Mouse (Mus musculus): ENCODE measurements around the gene Cpne7. TPM values are rescaled to one million over a fixed set of nuclear protein-coding genes. Genes with fewer than 3 reads are reported as not detected.

Gene Cpne7
- polyA plus RNA-seq, 1 experiment from 2014 or later, result 2.1 TPM

GRCm38 (mm10) chr8:123112892-123113291, 4.3 kb upstream of the Cpne7 start:
- H3K4me1 ChIP-seq (ENCODE audit: insufficient read depth, low read length), result peaks cover 16% of the 10 kb centered on the region
- no peak overlapping the region for H3K9ac ChIP-seq (replicated peaks; ENCODE audit: low read length)
- no peaks in the 10 kb centered on the region for H3K9me3 ChIP-seq (ENCODE audit: low read length)
- H3K27me3 ChIP-seq (ENCODE audit: insufficient read depth, low read length), result peaks cover 24% of the 10 kb centered on the region
- no peak for ATAC-seq (ENCODE audit: low FRiP score, low TSS enrichment)
- no peak overlapping the region for H3K27ac ChIP-seq (ENCODE audit: low read length)
- no peak overlapping the region for H3K4me3 ChIP-seq (ENCODE audit: low read length)
- 82% methylated on average over 9 of the region's 9 CpGs for WGBS
- no peak overlapping the region for H3K4me2 ChIP-seq (replicated peaks; ENCODE audit: low read depth, low read length)
- H3K36me3 ChIP-seq (ENCODE audit: insufficient read depth, low read length), result no peaks in the 10 kb centered on the region

- no peaks in the 10 kb centered on the region for H3K9me3 ChIP-seq (ENCODE audit: low read length)
- H3K27ac ChIP-seq (ENCODE audit: low read length), result 0 out of 2 replicates have a peak overlapping the region, but pooled peaks have one; percentile 21
- no peak for ATAC-seq (ENCODE audit: low FRiP score, low TSS enrichment)
Measured at GRCm38 (mm10) chr8:123113908-123114469, 3.2 kb upstream of the Cpne7 start.

GRCm38 (mm10) chr8:123114644-123115043, 2.5 kb upstream of the Cpne7 start:
- no peak for ATAC-seq (ENCODE audit: low FRiP score, low TSS enrichment)
- 38% methylated on average over 3 of the region's 3 CpGs for WGBS
- peaks cover 17% of the 10 kb centered on the region for H3K4me1 ChIP-seq (ENCODE audit: insufficient read depth, low read length)
- H3K4me2 ChIP-seq (replicated peaks; ENCODE audit: low read depth, low read length), result no peak overlapping the region
- no peak overlapping the region for H3K27ac ChIP-seq (ENCODE audit: low read length)
- H3K36me3 ChIP-seq (ENCODE audit: insufficient read depth, low read length), result no peaks in the 10 kb centered on the region
- H3K9ac ChIP-seq (replicated peaks; ENCODE audit: low read length), result no peak overlapping the region
- H3K4me3 ChIP-seq (ENCODE audit: low read length), result no peak overlapping the region
- H3K27me3 ChIP-seq (ENCODE audit: insufficient read depth, low read length), result peaks cover 38% of the 10 kb centered on the region
- H3K9me3 ChIP-seq (ENCODE audit: low read length), result no peaks in the 10 kb centered on the region

More at GRCm38 (mm10) chr8:123113908-123114469, 3.2 kb upstream of the Cpne7 start:
- Histone ChIP-seq H3K4me2 (replicated peaks; ENCODE audit: low read depth, low read length) (no peak overlapping the region), H3K36me3 (ENCODE audit: insufficient read depth, low read length) (no peaks in the 10 kb centered on the region), H3K27me3 (ENCODE audit: insufficient read depth, low read length) (peaks cover 34% of the 10 kb centered on the region), H3K9ac (replicated peaks; ENCODE audit: low read length) (no peak overlapping the region), H3K4me1 (ENCODE audit: insufficient read depth, low read length) (peaks cover 17% of the 10 kb centered on the region), H3K4me3 (ENCODE audit: low read length) (no peak overlapping the region)
- 41% methylated on average over 2 of the region's 2 CpGs for WGBS

GRCm38 (mm10) chr8:123117744-123118143, 570 bp downstream of the Cpne7 start:
- H3K4me2 ChIP-seq (replicated peaks; ENCODE audit: low read depth, low read length), result peak overlapping the region; percentile 71
- peak overlapping the region; percentile 48 for H3K9ac ChIP-seq (replicated peaks; ENCODE audit: low read length)
- no peak overlapping the region for H3K27ac ChIP-seq (ENCODE audit: low read length)
- peak overlapping the region; percentile 45 for H3K4me3 ChIP-seq (ENCODE audit: low read length)
- no peaks in the 10 kb centered on the region for H3K9me3 ChIP-seq (ENCODE audit: low read length)
- peaks cover 40% of the 10 kb centered on the region for H3K27me3 ChIP-seq (ENCODE audit: insufficient read depth, low read length)
- WGBS, result 4% methylated on average over 17 of the region's 17 CpGs
- peaks cover 17% of the 10 kb centered on the region for H3K4me1 ChIP-seq (ENCODE audit: insufficient read depth, low read length)
- ATAC-seq (ENCODE audit: low FRiP score, low TSS enrichment), result no peak
- no peaks in the 10 kb centered on the region for H3K36me3 ChIP-seq (ENCODE audit: insufficient read depth, low read length)

DNA sequence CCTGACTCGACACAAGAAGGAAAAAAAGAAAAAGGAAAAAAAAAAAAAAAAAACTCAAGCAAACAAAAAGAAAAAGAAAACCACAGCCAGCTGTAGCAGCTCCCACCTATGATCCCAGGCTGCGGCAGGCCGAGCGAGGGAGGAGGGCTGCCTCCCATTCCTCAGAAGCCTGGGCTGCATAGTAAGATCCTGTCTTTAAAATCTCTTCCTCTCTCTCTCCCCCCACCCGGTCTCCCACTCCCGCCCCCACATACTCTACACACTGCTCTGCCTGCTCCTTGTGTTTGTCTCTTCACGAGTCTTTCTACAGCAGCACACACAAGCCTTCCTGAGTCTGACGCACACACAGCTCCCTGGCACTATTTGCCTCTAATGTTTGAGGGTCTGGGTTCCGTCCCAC, 4.9 kb downstream of the Cpne7 start:
- H3K4me1 ChIP-seq (ENCODE audit: insufficient read depth, low read length), result peaks cover 22% of the 10 kb centered on the region
- H3K9me3 ChIP-seq (ENCODE audit: low read length), result no peaks in the 10 kb centered on the region
- no peak overlapping the region for H3K27ac ChIP-seq (ENCODE audit: low read length)
- WGBS, result 38% methylated on average over 9 of the region's 9 CpGs
- H3K4me3 ChIP-seq (ENCODE audit: low read length), result no peak overlapping the region
- no peak overlapping the region for H3K9ac ChIP-seq (replicated peaks; ENCODE audit: low read length)
- no peaks in the 10 kb centered on the region for H3K36me3 ChIP-seq (ENCODE audit: insufficient read depth, low read length)
- ATAC-seq (ENCODE audit: low FRiP score, low TSS enrichment), result 0 out of 2 replicates have a peak, but pooled peaks have one; percentile 16
- H3K4me2 ChIP-seq (replicated peaks; ENCODE audit: low read depth, low read length), result no peak overlapping the region
- H3K27me3 ChIP-seq (ENCODE audit: insufficient read depth, low read length), result peaks cover 35% of the 10 kb centered on the region

DNA sequence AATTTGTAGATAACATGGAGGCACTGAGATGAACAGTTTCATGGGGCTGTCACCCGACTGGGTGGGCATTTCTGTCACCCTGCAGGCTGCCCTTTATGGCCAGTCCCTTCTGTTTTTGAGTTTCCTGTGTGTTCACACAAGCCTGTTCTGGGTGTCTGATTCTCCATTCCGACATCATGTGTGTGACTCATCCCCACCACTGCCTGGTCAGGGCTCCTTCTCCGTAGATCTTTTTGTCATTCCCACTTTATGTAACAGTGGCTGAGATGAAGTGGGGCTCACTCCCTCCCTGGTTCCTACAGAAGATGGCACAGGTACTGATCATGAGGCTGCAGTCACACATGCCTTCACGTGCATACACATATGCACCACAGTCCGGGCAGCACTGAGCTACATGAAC, 5.5 kb downstream of the Cpne7 start:
- H3K4me2 ChIP-seq (replicated peaks; ENCODE audit: low read depth, low read length), result no peak overlapping the region
- H3K4me1 ChIP-seq (ENCODE audit: insufficient read depth, low read length), result peaks cover 15% of the 10 kb centered on the region
- 76% methylated on average over 5 of the region's 5 CpGs for WGBS
- no peaks in the 10 kb centered on the region for H3K36me3 ChIP-seq (ENCODE audit: insufficient read depth, low read length)
- no peak overlapping the region for H3K27ac ChIP-seq (ENCODE audit: low read length)
- peaks cover 29% of the 10 kb centered on the region for H3K27me3 ChIP-seq (ENCODE audit: insufficient read depth, low read length)
- no peaks in the 10 kb centered on the region for H3K9me3 ChIP-seq (ENCODE audit: low read length)
- no peak overlapping the region for H3K9ac ChIP-seq (replicated peaks; ENCODE audit: low read length)
- no peak overlapping the region for H3K4me3 ChIP-seq (ENCODE audit: low read length)
- no peak for ATAC-seq (ENCODE audit: low FRiP score, low TSS enrichment)

- H3K27me3 ChIP-seq (ENCODE audit: insufficient read depth, low read length), result peaks cover 11% of the 10 kb centered on the region
- no peaks in the 10 kb centered on the region for H3K36me3 ChIP-seq (ENCODE audit: insufficient read depth, low read length)
- peaks cover 13% of the 10 kb centered on the region for H3K4me1 ChIP-seq (ENCODE audit: insufficient read depth, low read length)
- peak overlapping the region; percentile 14; the same call in 1 of the 2 replicates for H3K4me3 ChIP-seq (ENCODE audit: low read length)
- no peak overlapping the region for H3K9ac ChIP-seq (replicated peaks; ENCODE audit: low read length)
- ATAC-seq (ENCODE audit: low FRiP score, low TSS enrichment), result peak; percentile 74
- no peaks in the 10 kb centered on the region for H3K9me3 ChIP-seq (ENCODE audit: low read length)
- 6% methylated on average over 19 of the region's 19 CpGs for WGBS
- H3K4me2 ChIP-seq (replicated peaks; ENCODE audit: low read depth, low read length), result peak overlapping the region; percentile 21; the same call in 1 of the 2 replicates
- H3K27ac ChIP-seq (ENCODE audit: low read length), result no peak overlapping the region
Measured at GRCm38 (mm10) chr8:123126193-123126816, 9.1 kb downstream of the Cpne7 start.

DNA sequence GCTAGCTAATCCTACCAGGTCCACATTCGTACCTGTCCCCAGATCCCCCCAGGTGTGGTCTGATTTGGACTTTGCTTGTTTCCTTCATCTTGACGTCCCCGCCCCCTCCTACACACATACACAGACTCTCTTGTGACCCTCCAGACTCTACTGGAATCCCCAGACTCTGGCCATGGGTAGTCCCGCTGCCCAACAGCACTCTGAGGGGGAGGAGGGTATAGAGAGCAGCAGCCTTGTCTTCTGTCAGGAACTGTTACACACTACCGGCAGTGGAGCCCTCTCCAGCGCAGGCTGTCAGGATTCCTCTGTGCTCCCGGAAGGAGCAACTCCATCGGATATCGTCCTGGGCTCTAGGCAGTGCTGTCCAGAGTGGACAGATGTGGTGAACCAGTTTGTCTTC, 13.9 kb downstream of the Cpne7 start:
- peaks cover 3% of the 10 kb centered on the region; the same call in 1 of the 2 replicates for H3K9me3 ChIP-seq (ENCODE audit: low read length)
- 53% methylated on average over 9 of the region's 9 CpGs for WGBS
- no peak for ATAC-seq (ENCODE audit: low FRiP score, low TSS enrichment)

GRCm38 (mm10) chr8:123132953-123133352, 15.8 kb downstream of the Cpne7 start:
- H3K27ac ChIP-seq (ENCODE audit: low read length), result no peak overlapping the region
- peaks cover 3% of the 10 kb centered on the region; the same call in 1 of the 2 replicates for H3K9me3 ChIP-seq (ENCODE audit: low read length)
- no peaks in the 10 kb centered on the region for H3K27me3 ChIP-seq (ENCODE audit: insufficient read depth, low read length)
- no peak overlapping the region for H3K9ac ChIP-seq (replicated peaks; ENCODE audit: low read length)
- no peak overlapping the region for H3K4me2 ChIP-seq (replicated peaks; ENCODE audit: low read depth, low read length)
- no peaks in the 10 kb centered on the region for H3K36me3 ChIP-seq (ENCODE audit: insufficient read depth, low read length)
- 100% methylated on average over 2 of the region's 2 CpGs for WGBS
- H3K4me3 ChIP-seq (ENCODE audit: low read length), result no peak overlapping the region
- peaks cover 15% of the 10 kb centered on the region for H3K4me1 ChIP-seq (ENCODE audit: insufficient read depth, low read length)
- ATAC-seq (ENCODE audit: low FRiP score, low TSS enrichment), result no peak

More for the DNA sequence above, 13.9 kb downstream of the Cpne7 start:
- H3K27ac ChIP-seq (ENCODE audit: low read length), result 0 out of 2 replicates have a peak overlapping the region, but pooled peaks have one; percentile 35
- no peak overlapping the region for H3K9ac ChIP-seq (replicated peaks; ENCODE audit: low read length)
- H3K36me3 ChIP-seq (ENCODE audit: insufficient read depth, low read length), result no peaks in the 10 kb centered on the region
- H3K4me2 ChIP-seq (replicated peaks; ENCODE audit: low read depth, low read length), result no peak overlapping the region; the same call in 1 of the 2 replicates
- peaks cover 11% of the 10 kb centered on the region for H3K4me1 ChIP-seq (ENCODE audit: insufficient read depth, low read length)
- no peak overlapping the region for H3K4me3 ChIP-seq (ENCODE audit: low read length)
- 0 out of 2 replicates have a peak, but pooled peaks cover 3% of the 10 kb centered on the region for H3K27me3 ChIP-seq (ENCODE audit: insufficient read depth, low read length)

GRCm38 (mm10) chr8:123134149-123134713, 17.1 kb downstream of the Cpne7 start:
- ATAC-seq (ENCODE audit: low FRiP score, low TSS enrichment), result no peak
- WGBS, result 88% methylated on average over 11 of the region's 11 CpGs
- no peaks in the 10 kb centered on the region for H3K27me3 ChIP-seq (ENCODE audit: insufficient read depth, low read length)

More at GRCm38 (mm10) chr8:123134149-123134713, 17.1 kb downstream of the Cpne7 start:
- Histone ChIP-seq H3K27ac (ENCODE audit: low read length) (no peak overlapping the region), H3K4me3 (ENCODE audit: low read length) (no peak overlapping the region), H3K9ac (replicated peaks; ENCODE audit: low read length) (no peak overlapping the region), H3K4me1 (ENCODE audit: insufficient read depth, low read length) (peaks cover 20% of the 10 kb centered on the region), H3K4me2 (replicated peaks; ENCODE audit: low read depth, low read length) (no peak overlapping the region), H3K36me3 (ENCODE audit: insufficient read depth, low read length) (no peaks in the 10 kb centered on the region), H3K9me3 (ENCODE audit: low read length) (peaks cover 3% of the 10 kb centered on the region; the same call in 1 of the 2 replicates)
